Mouse (Mus musculus) bone marrow, adult 2 months (tissue): Measurements from ENCODE around the gene Syt3.

Source experiments
- CTCF ChIP-seq: fragments of 200-500 bp; IDR thresholded peaks from 2 replicates; pipeline ENCODE4 v1.5.1; 2011; ENCODE audit warnings: low read length, control low read depth; ENCODE audit not compliant: control insufficient read depth, insufficient read depth
- POLR2A ChIP-seq: fragments of 200-500 bp; IDR thresholded peaks from 2 replicates; pipeline ENCODE4 v1.6.1; 2011; ENCODE audit warnings: low read depth, mild to moderate bottlenecking, control low read depth, low read length, borderline replicate concordance; ENCODE audit not compliant: control insufficient read depth

- TF ChIP-seq CTCF (no peak), POLR2A (no peak)
These were observed 57.8 kb downstream of the Syt3 start for GRCm38 (mm10) chr7:44441648-44442109.
